Mouse (Mus musculus) heart, postnatal 0 days (tissue): ENCODE measurements around the gene Irx1. TPM values are rescaled to one million over a fixed set of nuclear protein-coding genes. Genes with fewer than 3 reads are reported as not detected.

Experiments used
- ATAC-seq: fragments of 200-750 bp; cut with Nextera tagmentation; 2 replicates; pipeline ENCODE4 v1.8.0; 2017; ENCODE audit warnings: low read depth, moderate number of reproducible peaks, moderate library complexity; ENCODE audit not compliant: insufficient read depth
- DNase-seq: peaks from one replicate; pipeline ENCODE4 v3.0.0-alpha.2; 2016; ENCODE audit warnings: low spot score
- H3K27ac ChIP-seq: fragments of 300-500 bp; sonication (generic); 2 replicates; pipeline ENCODE4 v1.5.1; 2014; ENCODE audit warnings: low read depth, mild to moderate bottlenecking
- H3K27me3 ChIP-seq: fragments of 300-500 bp; sonication (generic); 2 replicates; pipeline ENCODE4 v1.6.1; 2014; ENCODE audit warnings: low read length, mixed read lengths; ENCODE audit not compliant: control insufficient read depth, insufficient read depth
- H3K36me3 ChIP-seq: fragments of 300-500 bp; sonication (generic); replicated peaks from 2 replicates; pipeline ENCODE4 v1.6.1; 2014; ENCODE audit warnings: low read length, mixed read lengths; ENCODE audit not compliant: control insufficient read depth, insufficient read depth
- H3K4me1 ChIP-seq: fragments of 300-500 bp; sonication (generic); 2 replicates; pipeline ENCODE4 v1.6.1; 2014; ENCODE audit warnings: antibody characterized with exemption; ENCODE audit not compliant: control insufficient read depth, insufficient read depth
- H3K4me2 ChIP-seq: fragments of 300-500 bp; sonication (generic); 2 replicates; pipeline ENCODE4 v1.6.1; 2014; ENCODE audit warnings: low read depth, mild to moderate bottlenecking, low read length, moderate library complexity
- H3K4me3 ChIP-seq: fragments of 300-500 bp; sonication (generic); 2 replicates; pipeline ENCODE4 v1.5.1; 2014; ENCODE audit warnings: low read depth, low read length
- H3K9ac ChIP-seq: fragments of 300-500 bp; sonication (generic); replicated peaks from 2 replicates; pipeline ENCODE4 v1.6.1; 2014; ENCODE audit warnings: low read depth, low read length, mixed read lengths
- H3K9me3 ChIP-seq: fragments of 300-500 bp; sonication (generic); replicated peaks from 2 replicates; pipeline ENCODE4 v1.6.1; 2016; ENCODE audit warnings: low read length; ENCODE audit not compliant: control insufficient read depth
- CTCF ChIP-seq: IDR thresholded peaks from 2 replicates; pipeline ENCODE4 v1.5.1; 2016; ENCODE audit warnings: antibody characterized with exemption, control low read depth, low read depth
- EP300 ChIP-seq: IDR thresholded peaks from 2 replicates; pipeline ENCODE4 v1.6.1; 2016; ENCODE audit warnings: antibody characterized with exemption, low read depth
- WGBS: fragments of 180-500 bp; shearing (Covaris S2); extraction: QIAGEN DNeasy Blood & Tissue Kit; methylation state at CpG from one replicate; pipeline ENCODE4 v1.1.7; 2014; 5-methylcytosine and 5-hydroxymethylcytosine counted together
- polyA plus RNA-seq: library from polyadenylated mRNA; unstranded; fragments of >200 nt; fragmentation: Nextera tagmentation; extraction: Ambion mirVana; gene quantifications from 2 replicates; pipeline ENCODE4 v1.2.1, GENCODE M21; 2015
- total RNA-seq: library from RNA; depleted of rRNA; stranded (reverse); fragments of >200 nt; gene quantifications from 2 replicates; pipeline ENCODE4 v1.2.3, GENCODE M21; 2014; ENCODE audit warnings: low replicate concordance

Irx1 gene
- total and polyA plus RNA-seq, 2 experiments from 2014 or later: 1.5 to 21.4 TPM

- peaks cover 65% of the 10 kb centered on the region for H3K27me3 ChIP-seq
- H3K4me3 ChIP-seq: no peak overlapping the region
- H3K9ac ChIP-seq: no peak overlapping the region
- ATAC-seq (peak; percentile 68), DNase-seq (peak; percentile 62)
- no peaks in the 10 kb centered on the region for H3K36me3 ChIP-seq
- H3K9me3 ChIP-seq: no peaks in the 10 kb centered on the region
- H3K27ac ChIP-seq: no peak overlapping the region
- no peaks in the 10 kb centered on the region for H3K4me1 ChIP-seq
- TF ChIP-seq EP300 (no peak), CTCF (peak; percentile 77)
- WGBS: 5% methylated on average over 9 of the region's 9 CpGs
- H3K4me2 ChIP-seq: no peak overlapping the region
Measured at GRCm38 (mm10) chr13:71956481-71956880, 7.0 kb downstream of the Irx1 start.

- H3K27ac ChIP-seq: no peak overlapping the region
- H3K4me2 ChIP-seq: no peak overlapping the region
- no peak for DNase-seq
- no peak for ATAC-seq
- no peaks in the 10 kb centered on the region for H3K9me3 ChIP-seq
- TF ChIP-seq EP300: no peak
- TF ChIP-seq CTCF: no peak
- H3K27me3 ChIP-seq: peaks cover 20% of the 10 kb centered on the region
- H3K4me3 ChIP-seq: no peak overlapping the region
- H3K4me1 ChIP-seq: no peaks in the 10 kb centered on the region
- WGBS: 83% methylated on average over 11 of the region's 11 CpGs
- H3K36me3 ChIP-seq: no peaks in the 10 kb centered on the region
- no peak overlapping the region for H3K9ac ChIP-seq
Measured at GRCm38 (mm10) chr13:71951966-71952365, 11.6 kb downstream of the Irx1 start.

- 60% methylated on average over 5 of the region's 5 CpGs for WGBS
- DNase-seq (no peak), ATAC-seq (no peak)
- Histone ChIP-seq H3K4me3 (no peak overlapping the region), H3K27ac (no peak overlapping the region), H3K4me1 (no peaks in the 10 kb centered on the region), H3K36me3 (no peaks in the 10 kb centered on the region), H3K9ac (no peak overlapping the region), H3K27me3 (0 out of 2 replicates have a peak, but pooled peaks cover 2% of the 10 kb centered on the region), H3K4me2 (no peak overlapping the region), H3K9me3 (no peaks in the 10 kb centered on the region)
- TF ChIP-seq EP300 (no peak), CTCF (no peak)
Measured at GRCm38 (mm10) chr13:71949859-71950258, 13.7 kb downstream of the Irx1 start.

DNA sequence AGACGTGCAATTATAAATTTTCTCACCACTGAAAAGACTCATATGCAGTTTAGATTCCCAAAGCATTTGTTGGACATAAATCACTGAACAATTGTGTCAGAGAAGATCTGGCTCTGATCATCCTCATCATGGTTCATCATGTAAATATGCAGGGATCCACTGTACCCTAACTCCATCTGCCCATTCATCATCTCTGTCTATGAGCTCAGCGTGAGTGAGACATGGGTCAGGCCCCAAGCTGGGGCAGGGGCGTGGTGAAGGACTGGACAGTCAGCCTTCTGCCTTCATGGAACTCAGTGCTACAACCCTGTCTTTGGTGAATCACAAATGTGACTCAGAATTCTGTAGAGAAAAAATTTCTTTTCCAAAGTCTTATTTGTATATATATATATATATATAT, 53.2 kb downstream of the Irx1 start:
- DNase-seq (no peak), ATAC-seq (no peak)
- H3K4me3 ChIP-seq: no peak overlapping the region
- H3K4me2 ChIP-seq: no peak overlapping the region
- 61% methylated on average over 3 of the region's 3 CpGs for WGBS
- no peak for TF ChIP-seq EP300
- no peak for TF ChIP-seq CTCF
- no peak overlapping the region for H3K27ac ChIP-seq
- no peaks in the 10 kb centered on the region for H3K27me3 ChIP-seq
- no peaks in the 10 kb centered on the region for H3K9me3 ChIP-seq
- no peaks in the 10 kb centered on the region for H3K4me1 ChIP-seq
- no peaks in the 10 kb centered on the region for H3K36me3 ChIP-seq
- no peak overlapping the region for H3K9ac ChIP-seq
